Mouse (Mus musculus) CD4-positive, CD25-positive, alpha-beta regulatory T cell, adult 2 months (primary cell): ENCODE results near the gene Phactr3.

ENCODE experiments used
- DNase-seq: peaks from one replicate; pipeline ENCODE4 v3.0.0-alpha.2; 2012; ENCODE audit warnings: low read depth, low spot score

The Phactr3 gene

DNA sequence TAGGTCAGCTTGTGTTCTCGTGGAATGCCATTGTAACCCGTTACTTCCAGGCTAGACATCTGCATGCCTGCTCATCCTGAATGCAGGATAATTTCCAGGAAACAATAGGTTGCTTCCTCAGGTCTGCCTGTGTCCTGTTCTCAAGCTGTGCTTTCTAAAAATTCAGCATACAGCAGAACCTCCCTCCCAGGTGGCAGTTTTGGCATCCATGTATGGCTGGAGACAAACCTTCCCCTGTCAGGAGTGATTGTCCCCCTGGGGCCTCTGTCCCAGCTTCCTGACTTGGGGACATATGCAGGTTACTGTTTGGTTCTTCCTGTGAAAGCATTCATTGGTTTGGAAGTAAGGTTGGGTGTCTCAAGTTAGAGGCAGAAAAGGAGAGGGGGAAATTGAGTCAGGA, 74.7 kb downstream of the Phactr3 start:
- DNase-seq = no peak

- no peak for DNase-seq
Observed at GRCm38 (mm10) chr2:178194908-178195307, 76.1 kb downstream of the Phactr3 start.

GRCm38 (mm10) chr2:178196038-178196437, 77.3 kb downstream of the Phactr3 start:
- DNase-seq = no peak

GRCm38 (mm10) chr2:178197542-178197941, 78.8 kb downstream of the Phactr3 start:
- no peak for DNase-seq

GRCm38 (mm10) chr2:178204455-178204854, 85.7 kb downstream of the Phactr3 start:
- no peak for DNase-seq

GRCm38 (mm10) chr2:178208186-178208600, 89.4 kb downstream of the Phactr3 start:
- DNase-seq = no peak

- no peak for DNase-seq
Observed at GRCm38 (mm10) chr2:178213826-178214225, 95.1 kb downstream of the Phactr3 start.

DNA sequence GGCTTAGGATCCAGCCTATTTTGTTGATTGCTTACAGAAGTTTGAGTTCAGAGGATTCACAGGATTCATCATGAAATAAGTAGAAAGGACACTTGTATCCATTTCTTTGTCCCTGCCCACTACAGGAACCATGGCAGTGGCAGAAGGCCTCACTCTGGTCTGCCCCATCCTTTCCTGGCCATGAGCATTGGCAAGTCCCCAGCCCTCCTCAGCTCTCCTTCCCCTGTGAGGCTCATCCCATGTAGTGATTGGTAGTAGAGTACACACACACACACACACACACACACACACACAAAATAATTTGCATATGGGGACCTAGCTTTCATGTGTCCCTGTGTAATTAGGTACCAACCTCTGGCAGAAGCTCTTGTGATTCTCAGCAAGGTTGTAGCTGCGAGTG, 95.8 kb downstream of the Phactr3 start:
- DNase-seq = no peak

- no peak for DNase-seq
Observed at GRCm38 (mm10) chr2:178218461-178218860, 99.7 kb downstream of the Phactr3 start.

DNA sequence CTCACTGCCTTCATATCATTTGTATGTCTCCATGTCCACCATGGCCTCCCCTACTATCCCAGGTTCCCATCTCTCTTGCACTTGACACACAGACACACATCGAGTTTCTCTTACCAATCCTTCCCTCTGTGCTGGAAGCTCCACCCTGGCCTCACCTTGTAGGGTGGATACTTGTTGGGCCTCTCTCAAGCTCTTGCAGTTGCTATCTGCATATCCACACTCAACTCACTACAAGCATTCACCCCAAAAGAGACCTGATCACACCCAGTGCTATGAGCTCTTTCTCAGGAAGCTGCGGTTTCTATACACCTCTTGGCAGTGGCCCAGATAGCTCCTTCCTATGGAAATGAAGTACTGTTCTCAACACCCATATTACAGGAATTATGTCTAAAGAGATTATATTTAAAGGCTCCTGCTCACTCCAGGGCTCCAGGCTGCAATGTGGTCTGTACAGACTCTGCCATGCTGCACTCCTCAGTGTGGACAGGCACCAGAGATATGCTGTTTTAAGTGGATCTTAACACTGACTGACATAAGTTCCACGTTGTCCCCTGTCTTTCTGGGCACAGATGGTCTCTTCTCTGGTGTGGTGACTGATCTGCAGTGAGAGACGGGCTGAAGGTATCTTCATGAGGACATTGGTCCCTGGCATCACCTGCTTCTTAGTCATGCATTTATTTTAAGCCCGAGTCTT, 100.8 kb downstream of the Phactr3 start:
- DNase-seq = no peak

GRCm38 (mm10) chr2:178220148-178220717, 101.5 kb downstream of the Phactr3 start:
- no peak for DNase-seq

DNA sequence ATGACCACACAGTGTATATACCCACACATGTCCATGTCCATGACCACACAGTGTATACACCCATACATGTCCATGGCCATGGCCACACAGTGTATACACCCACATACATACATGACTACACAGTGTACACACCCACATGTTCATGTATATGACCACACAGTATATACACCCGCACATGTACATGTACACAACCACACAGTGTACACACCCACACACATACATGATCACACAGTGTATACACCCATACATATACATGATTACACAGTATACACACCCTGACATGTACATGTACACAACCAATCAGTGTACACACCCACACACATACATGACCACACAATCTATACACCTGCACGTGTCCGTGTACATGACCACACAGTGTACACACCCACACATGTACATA, 102.2 kb downstream of the Phactr3 start:
- DNase-seq = no peak

DNA sequence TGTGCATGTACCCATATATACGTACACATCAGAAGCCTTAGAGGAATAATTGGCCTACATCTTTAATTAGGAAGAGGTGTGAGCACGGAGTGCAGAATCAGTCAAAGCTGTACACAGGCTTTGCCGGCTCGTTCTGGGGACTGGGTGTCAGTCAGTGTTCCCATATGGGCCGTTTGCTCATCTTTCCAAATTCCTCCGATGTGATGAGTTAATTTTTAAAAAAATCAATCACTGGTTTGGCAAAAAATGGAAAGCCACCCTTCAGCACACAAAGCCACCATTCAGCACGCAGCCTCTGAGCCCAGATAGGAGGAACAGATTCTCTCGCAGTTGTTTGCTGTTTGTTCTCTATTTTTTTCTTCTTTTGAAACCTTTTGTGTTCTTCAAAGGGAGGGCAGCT, 110.5 kb downstream of the Phactr3 start:
- no peak for DNase-seq

DNA sequence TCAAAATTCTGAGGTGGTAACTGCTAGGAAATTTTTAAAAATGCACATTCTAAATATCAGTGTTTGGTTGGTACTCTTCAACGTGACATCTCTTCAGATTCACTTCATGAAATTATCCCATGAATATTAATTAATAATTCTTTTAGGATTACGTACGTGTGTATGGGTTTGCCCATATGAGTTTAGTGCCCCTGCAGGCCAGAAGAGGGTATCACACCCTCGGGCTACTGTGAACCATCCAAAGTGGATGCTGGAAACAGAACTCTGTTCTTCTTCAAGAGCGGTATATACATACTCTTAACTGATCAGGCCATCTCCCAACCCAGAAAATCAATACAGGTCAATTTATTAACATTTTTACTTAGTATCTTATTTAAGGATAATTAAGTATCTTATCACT, 114.7 kb downstream of the Phactr3 start:
- DNase-seq = no peak

DNA sequence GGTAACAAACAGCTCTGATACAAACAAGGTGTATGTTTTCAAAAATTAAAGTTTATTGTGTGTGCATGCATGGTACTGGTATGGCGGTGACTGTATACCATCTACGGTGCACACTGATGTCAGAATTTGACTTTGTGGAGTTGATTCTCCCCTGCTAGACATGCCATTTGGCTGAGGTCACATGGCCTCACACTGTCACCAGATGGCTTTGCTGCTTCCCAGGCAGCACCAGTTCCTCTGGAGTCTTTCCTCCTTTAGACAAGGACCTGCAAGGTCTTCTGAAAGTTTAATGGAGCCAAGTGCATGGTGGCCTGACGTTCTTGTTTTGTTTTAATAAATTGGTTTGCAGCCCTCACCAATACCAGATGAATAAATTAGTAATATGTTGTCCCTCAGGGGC, 118.3 kb downstream of the Phactr3 start:
- no peak for DNase-seq

- no peak for DNase-seq
Observed at GRCm38 (mm10) chr2:178238503-178238902, 119.7 kb downstream of the Phactr3 start.

GRCm38 (mm10) chr2:178240886-178241285, 122.1 kb downstream of the Phactr3 start:
- no peak for DNase-seq

DNA sequence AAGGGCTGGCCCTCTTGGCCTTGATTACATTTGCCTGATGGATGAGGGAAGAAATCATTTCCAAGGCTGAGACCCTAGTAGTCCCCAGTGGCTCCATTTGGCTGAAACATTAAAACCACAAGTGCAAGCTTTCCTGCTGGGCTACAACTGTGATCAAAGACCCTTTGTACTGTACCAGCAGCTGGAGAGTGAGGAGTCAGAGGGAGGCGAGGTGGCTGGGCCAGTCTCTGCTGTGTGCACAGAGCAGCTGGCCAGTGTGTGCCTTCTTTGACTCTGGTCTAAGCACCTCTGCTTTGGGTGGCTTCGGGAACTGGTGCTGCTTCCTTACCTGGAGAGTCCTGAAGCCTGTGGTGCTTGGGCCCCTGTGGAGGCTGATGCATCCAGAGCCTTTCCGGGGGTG, 122.6 kb downstream of the Phactr3 start:
- DNase-seq = no peak

DNA sequence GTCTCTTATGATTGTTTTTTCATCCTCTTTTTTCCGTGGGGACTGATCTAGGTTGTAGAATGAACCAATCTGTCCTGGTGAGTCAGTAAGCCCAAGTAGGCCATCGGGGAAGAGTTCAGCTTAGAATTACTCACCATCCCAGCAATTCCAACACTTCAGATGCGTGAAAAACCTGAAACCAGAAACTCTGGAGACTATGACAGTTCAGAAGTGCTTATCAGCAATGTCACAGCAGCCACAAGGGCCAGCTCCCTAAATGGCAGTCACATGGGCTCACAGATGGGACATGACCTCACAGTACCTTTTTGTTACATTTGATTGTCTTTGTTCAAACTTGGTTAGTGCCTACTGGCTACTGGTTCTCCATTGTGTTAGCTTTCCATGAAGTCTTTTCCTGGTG, 124.2 kb downstream of the Phactr3 start:
- DNase-seq = no peak

- DNase-seq = no peak
Observed at GRCm38 (mm10) chr2:178244866-178245265, 126.1 kb downstream of the Phactr3 start.

- no peak for DNase-seq
Observed at GRCm38 (mm10) chr2:178245841-178246240, 127.1 kb downstream of the Phactr3 start.

GRCm38 (mm10) chr2:178246767-178247166, 128.0 kb downstream of the Phactr3 start:
- DNase-seq = no peak

- DNase-seq = no peak
Observed at GRCm38 (mm10) chr2:178247274-178247673, 128.5 kb downstream of the Phactr3 start.
